Mouse (Mus musculus) G1E-ER4 (cell line): ENCODE results near the gene Slamf1. TPM values are rescaled to one million over a fixed set of nuclear protein-coding genes. Genes with fewer than 3 reads are reported as not detected.

Experiments
- GATA1 ChIP-seq: IDR thresholded peaks from one replicate; pipeline ENCODE4 v1.8.0; 2012; ENCODE audit warnings: low read length, inconsistent platforms
- polyA plus RNA-seq: library from polyadenylated mRNA; stranded (reverse); fragments of >175 nt; gene quantifications from 2 replicates; pipeline ENCODE4 v1.2.3, GENCODE M21; 2012

Gene Slamf1
- polyA plus RNA-seq, 1 experiment: not detected

DNA sequence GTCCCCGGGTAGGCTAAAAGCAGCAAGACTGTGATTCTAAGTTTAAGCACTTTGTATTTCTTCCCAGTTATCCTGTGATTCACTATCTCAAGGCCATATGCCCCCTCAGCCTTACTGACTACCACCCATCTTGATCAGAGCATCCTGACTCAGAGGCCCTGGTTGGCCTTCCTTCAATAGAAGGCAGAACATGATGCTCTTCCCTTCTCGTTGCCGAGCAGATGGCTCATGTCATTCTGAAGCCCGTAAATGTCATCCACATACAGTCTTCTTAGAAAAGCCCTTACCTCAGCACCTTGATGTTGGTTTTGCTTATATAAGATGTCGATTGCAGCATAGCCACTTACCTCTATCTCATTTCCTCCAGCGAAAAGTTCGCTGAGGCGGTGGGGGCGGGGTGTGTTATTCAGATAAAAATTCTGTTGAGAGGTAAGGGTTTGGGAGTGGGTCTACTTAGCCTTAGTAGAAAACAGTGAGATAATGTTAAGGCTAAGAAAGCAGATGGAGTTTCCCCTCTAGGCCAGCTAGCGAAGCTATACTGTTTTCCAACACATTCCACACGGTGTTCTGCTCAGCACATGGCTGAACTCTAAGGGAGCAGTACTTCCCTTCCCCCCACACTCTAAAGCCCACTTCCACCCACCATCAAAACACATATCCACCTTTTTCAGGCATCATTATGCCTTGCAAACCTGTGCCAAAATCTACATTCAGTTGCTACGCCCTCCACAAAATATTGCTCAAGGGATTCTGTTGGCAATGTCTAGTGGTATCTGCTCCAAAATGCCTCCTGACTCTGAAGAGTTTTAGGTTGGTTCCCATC lies 21.7 kb downstream of the Slamf1 start:
- no peak for TF ChIP-seq GATA1

DNA sequence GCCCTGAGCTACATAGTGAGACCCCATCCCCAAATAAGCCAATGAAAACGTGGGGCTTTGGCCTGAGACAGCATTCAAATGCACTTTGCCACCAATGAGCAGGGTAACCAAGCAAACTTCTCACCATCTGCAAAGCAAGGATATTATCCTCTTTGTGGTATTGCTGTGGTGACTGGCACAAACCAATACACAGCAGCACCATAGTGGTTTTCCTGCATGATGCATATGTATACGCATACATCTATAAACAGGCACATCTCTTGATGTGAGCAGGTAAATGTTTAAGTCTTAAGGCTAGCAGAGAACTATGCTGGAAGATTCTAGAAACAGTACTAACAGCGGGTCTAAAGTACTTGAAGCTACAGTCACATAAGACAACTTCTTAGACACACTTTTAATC lies 22.5 kb downstream of the Slamf1 start:
- TF ChIP-seq GATA1: no peak

DNA sequence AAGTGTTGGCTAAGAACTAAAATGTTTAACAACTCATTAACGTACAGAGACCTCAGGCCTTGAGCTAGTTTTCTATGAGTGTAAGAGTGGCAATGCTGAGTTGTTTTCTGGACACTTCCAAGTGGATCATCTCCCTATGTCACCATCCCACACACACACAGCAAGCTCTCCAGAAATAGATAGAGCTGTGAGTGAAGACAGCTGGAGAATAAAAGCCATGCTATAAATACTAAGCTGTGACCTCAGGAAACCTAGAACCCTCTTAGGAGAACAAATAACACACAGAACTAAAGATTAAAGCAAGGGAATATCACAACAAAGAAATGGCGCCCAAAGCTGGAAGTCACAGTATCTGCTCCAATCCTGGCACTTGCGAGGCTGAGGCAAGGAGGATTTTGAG lies 24.6 kb downstream of the Slamf1 start:
- no peak for TF ChIP-seq GATA1

DNA sequence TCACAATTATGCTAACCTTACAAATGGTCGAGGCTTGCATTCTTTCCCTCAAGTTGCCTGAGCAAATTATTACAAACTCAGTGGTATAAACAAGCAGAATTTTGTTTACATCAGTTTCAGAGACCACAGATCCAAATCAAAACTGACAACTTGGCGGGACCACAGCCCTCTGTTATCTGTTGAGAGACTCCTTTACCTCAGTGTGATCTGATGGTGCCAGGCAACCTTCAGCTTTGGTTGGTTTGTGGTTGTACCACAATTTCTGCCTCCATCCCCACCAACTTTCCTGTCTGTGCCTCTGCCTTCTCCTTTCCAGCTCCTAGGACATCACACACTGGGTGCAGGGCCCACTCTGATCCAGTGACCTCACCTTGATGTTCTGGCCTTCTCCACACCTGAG lies 29.3 kb downstream of the Slamf1 start:
- no peak for TF ChIP-seq GATA1

GRCm38 (mm10) chr1:171797840-171798239 lies 30.9 kb downstream of the Slamf1 start:
- no peak for TF ChIP-seq GATA1

- TF ChIP-seq GATA1: no peak
Measured at GRCm38 (mm10) chr1:171799648-171800047, 32.7 kb downstream of the Slamf1 start.

GRCm38 (mm10) chr1:171815545-171816439 lies 48.9 kb downstream of the Slamf1 start:
- no peak for TF ChIP-seq GATA1

DNA sequence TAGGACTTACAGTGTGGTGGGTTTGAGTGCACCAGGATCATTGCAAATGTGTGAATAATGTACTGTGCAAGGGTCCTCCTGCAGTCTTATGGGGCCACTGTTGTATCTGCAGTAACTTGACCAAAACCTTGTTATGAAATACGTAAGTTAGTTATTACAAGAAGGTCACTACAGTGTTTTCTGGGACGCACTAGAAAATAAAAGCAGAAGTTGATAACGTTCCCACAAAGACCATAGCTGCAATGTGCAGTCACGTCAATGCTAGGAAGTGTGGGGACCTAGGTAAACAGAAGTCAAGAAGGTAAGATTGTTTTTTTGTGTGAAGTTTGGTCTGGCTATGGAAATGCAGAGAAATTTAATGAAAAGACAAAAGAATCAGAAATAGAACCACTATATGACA lies 50.1 kb downstream of the Slamf1 start:
- TF ChIP-seq GATA1: no peak

- TF ChIP-seq GATA1: no peak
Measured at GRCm38 (mm10) chr1:171821331-171821730, 54.4 kb downstream of the Slamf1 start.

- TF ChIP-seq GATA1: no peak
Measured at GRCm38 (mm10) chr1:171825462-171825861, 58.5 kb downstream of the Slamf1 start.

DNA sequence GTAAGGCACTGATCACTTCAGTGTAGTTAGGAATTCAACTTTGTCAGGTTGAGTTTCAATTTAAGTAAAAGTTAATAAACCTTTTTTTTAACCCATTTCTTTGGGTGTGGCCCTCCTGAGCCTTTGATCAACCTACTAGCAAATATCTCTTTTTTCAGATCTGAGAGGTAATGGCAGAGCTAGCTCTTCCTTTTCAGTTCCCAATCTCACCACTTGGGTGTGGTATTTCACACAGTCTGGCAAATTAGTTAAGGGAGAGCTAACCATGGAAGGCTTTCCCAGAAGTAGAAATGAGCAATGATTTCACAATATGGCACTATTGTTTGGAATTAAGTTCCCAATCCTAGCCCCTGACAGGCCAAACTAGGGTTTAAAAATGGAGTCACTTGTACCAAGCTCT lies 59.2 kb downstream of the Slamf1 start:
- no peak for TF ChIP-seq GATA1

GRCm38 (mm10) chr1:171827674-171828073 lies 60.7 kb downstream of the Slamf1 start:
- no peak for TF ChIP-seq GATA1

- TF ChIP-seq GATA1: no peak
Measured at GRCm38 (mm10) chr1:171839488-171839887, 72.6 kb downstream of the Slamf1 start, which contains the start of gene Cd84. TSS of gene Cd84 (plus strand) at chr1:171839697.

DNA sequence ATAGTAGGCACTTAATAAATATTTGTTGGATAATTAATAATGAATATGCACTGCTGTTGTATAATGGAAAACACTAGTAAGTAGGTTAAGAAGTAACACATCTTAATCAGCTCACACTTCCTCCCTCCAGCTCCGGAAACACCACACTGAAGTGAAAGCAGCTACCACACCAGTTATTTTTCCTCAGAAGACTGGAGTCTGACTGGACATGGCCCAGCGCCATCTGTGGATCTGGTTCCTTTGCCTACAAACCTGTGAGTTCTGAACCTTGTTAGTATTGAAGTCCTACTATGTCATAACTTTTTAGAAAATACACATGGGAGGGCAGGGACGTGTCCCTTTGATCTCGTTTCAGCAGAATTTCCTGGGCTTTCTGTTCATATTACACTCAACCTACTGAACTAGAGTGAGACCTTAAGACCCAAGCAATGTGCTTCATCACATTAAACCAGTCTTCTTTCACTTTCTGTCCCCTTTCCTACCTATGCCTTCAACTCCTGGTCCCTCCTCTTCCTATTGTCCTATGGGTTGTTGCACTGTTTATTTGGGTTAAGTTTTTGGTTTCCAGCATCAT lies 73.6 kb downstream of the Slamf1 start:
- no peak for TF ChIP-seq GATA1

GRCm38 (mm10) chr1:171845035-171845754 lies 78.3 kb downstream of the Slamf1 start:
- no peak for TF ChIP-seq GATA1
